Mouse (Mus musculus) urinary bladder, postnatal 10 days (tissue): ENCODE results near the gene Rab35.

Experiments
- DNase-seq: peaks from one replicate; pipeline ENCODE4 v3.0.0; 2022; ENCODE audit warnings: low spot score

Gene Rab35

DNA sequence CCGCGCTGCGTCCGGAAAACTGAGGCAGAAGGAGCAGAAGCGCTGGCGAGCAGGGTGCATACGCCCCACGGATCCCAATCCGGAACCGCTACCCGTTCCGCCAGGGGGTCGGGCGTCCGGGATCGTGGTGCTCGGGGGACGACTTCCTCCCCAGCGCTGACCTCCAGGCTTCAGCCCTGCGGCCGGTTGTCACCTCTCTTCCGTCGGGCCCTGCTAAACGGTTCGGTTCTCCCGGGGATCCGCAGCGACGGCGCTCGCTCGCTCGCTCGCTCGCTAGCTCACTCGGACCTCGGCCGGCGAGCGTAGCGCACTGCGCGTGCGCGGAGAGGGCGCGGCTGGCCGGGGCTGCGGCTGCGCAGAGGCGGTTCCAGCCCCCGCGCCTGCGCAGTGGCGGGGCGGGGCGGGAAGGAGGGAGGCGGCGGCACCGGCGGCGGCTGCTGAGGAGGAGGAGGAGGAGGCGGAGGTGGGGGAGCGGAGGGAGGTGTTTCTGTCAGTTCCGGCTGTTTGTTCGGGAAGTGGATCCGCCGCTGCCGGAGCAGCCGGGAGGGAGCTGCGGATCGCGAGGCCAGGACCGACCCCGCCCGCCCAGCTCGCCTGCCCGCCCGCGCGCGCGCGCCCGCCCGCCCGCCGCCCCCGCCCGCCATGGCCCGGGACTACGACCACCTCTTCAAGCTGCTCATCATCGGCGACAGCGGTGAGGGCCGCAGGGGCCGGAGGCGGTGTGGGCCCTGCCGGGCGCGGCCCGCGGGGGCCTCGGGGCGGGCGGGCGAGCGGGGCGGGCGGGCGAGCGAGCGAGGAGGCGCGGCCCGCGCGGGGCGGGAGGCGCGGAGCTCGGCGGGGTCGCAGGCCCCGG lies at the start of gene Rab35:
Gene Rab35, plus strand, starts transcription at position 404 of the 853 bp plus-strand sequence.
- DNase-seq = peak; percentile 81

DNA sequence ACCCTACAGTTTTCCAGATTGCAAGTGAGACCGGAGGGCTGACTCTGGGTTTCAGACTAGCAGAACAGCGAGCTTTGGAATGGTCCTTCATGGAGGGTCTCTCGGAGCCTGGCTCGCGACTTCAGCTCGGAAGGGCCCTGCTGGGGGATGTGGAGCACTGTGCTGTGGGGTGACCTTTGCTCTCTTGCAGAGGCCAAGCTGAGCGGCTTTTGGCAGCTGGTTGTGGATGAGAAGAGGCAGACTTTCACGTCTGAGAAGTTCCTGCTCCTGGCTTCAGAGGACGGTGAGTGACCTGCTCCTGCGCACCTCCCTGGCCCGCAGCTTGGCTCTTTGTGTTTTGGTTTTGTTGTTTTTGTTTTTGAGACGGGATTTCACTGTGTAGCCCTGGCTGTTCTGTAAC lies 46.1 kb upstream of the Rab35 start:
- no peak for DNase-seq

DNA sequence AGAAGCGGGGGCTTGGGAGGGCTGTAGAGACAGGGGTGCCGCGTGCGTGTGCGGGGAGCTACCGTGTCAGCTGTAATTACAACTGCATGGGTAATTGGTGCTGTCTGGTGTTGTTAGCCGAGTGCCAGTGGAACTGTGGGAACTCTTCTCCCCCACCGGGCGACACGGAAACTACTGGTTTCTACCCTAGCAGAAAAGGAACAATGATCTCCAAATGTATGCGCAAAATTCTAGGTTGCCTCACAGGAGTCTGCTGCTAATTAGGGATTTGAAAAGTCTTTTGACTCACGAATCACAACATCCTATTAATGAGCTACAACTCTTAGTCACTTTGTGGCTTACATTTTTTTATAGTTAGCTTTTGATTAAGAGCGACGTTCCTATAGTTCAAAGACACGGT lies 45.5 kb upstream of the Rab35 start:
- no peak for DNase-seq

DNA sequence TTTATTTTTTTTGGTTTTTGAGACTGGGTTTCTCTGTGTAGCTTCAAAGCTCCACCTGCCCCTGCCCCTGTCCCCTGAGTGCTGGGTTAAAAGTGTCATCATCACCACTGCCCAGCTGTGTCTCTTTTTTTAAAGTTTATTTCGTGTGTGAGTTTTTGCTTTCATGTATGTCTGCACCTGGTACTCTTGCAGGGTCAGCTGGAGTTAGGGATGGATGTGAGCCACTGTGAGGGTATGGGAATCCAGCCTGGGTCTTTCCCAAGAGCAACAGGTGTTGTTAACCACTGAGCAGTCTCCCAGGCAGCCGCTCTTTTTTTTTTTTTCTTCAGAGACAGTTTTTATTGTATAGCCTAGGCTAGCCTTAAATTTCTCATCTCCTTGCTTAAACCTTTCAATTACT lies 44.9 kb upstream of the Rab35 start:
- DNase-seq = no peak

- DNase-seq = no peak
These were observed 40.7 kb upstream of the Rab35 start for GRCm38 (mm10) chr5:115591028-115591427.

DNA sequence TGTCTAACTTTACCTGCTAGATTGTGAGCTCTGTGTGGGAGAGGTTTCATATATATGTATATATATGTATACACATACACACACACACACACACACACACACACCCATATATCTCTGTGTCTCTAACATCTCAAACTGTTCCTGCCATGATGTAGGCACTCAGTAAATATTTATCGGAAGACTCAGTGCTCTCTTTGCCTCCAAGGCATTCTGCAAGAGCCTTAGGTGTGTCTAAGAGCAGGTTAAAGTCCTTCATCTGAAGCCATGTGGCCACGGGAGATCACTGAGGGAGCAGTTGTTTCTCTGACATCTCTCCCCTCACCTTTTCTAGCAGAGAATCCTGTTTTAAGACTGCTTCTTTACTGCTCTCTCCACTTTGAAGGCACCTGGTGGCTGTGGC lies 40.2 kb upstream of the Rab35 start:
- DNase-seq = no peak

- no peak for DNase-seq
These were observed 28.1 kb upstream of the Rab35 start for GRCm38 (mm10) chr5:115603561-115603960.

DNA sequence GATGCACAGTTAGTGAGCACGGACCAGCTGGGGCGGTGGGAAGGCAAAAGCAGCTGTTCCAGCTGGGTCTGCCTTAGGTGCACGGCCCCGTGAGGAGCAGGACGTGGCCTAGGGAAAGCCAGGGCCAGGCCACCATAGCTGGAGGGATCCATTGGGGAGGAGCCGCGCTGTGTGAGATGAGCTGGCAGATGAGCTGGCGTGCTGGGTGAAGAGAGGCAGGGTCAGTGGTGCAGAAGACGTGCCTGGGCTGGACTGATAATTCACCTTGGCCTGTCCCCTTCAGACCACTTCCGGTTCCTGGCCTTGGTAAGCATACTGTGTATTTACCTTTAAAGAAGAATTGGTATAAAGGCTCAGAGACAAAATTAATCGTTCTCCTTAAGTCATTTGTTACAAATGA lies 20.1 kb upstream of the Rab35 start:
- DNase-seq = no peak

- DNase-seq = no peak
These were observed 18.4 kb upstream of the Rab35 start for GRCm38 (mm10) chr5:115613332-115613731.

- no peak for DNase-seq
These were observed 16.8 kb upstream of the Rab35 start for GRCm38 (mm10) chr5:115614948-115615347.

DNA sequence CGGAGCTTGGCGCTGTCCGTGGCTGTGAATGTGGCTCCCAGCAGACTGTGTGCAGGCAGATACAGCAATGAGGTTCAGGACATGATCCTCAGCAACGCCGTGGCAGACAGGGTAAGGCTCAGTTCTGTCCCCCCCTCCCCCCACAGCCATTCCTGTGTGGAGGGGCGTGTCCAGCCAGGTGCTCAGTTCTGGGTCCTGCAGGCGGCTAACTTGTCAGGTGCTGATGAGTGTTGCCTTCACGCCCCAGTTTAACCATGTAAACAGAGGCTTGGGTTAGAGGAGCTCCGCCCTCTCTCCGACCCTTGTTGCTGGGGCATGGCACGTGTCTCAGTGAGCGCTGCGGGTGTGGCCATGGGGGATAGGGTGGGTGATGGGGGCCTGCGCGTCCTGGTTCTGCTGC lies 12.0 kb upstream of the Rab35 start:
- no peak for DNase-seq

DNA sequence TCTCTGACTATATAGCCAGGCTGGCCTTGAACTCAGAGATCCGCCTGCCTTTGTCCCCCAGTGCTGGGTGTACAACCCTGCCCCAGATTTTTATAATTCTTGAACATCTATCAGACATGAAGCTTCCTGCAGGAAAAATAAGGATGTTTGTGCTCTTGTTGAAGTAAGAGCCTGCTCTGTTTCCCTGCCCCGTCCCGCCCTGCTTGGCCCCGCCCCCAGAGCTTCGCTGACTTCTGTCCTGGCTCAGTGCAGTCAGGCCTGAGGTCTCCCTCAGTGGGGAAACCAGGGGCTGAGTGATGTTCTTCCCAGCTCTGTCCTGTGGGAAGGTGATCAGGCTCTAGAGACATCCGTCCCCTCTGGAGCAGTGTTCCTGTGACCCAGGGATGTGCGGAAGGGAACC lies 9.0 kb upstream of the Rab35 start:
- DNase-seq = no peak

- no peak for DNase-seq
These were observed 7.8 kb upstream of the Rab35 start for GRCm38 (mm10) chr5:115623694-115624440.

GRCm38 (mm10) chr5:115626237-115626886 lies 5.3 kb upstream of the Rab35 start:
- DNase-seq = no peak

GRCm38 (mm10) chr5:115628083-115628482 lies 3.6 kb upstream of the Rab35 start:
- no peak for DNase-seq

DNA sequence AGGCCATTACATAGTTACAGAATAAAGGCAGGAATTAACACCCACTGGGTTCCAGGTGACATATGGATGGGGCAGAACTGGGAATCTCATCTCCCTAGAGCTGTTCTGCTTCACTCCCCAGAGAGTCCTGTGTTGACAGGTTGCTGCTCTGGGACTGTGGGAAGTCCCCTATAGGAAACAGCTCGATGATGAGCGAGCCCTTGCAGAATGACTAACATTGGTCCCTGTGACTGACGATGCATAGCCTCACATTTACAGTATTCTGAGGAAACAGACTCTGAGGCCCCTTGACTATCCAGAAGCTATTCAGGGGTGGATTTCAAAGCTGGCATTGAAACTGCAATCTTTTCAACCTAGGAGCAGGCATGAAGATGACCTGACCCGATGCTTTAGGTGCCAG lies 2.0 kb upstream of the Rab35 start:
- DNase-seq = no peak

GRCm38 (mm10) chr5:115630291-115630690 lies 1.4 kb upstream of the Rab35 start:
- DNase-seq = no peak

- DNase-seq = no peak
These were observed 628 bp downstream of the Rab35 start for GRCm38 (mm10) chr5:115632358-115632714.

GRCm38 (mm10) chr5:115633060-115633459 lies 1.4 kb downstream of the Rab35 start:
- DNase-seq = no peak

- DNase-seq = no peak
These were observed 2.3 kb downstream of the Rab35 start for GRCm38 (mm10) chr5:115634046-115634445.

- DNase-seq = no peak
These were observed 3.8 kb downstream of the Rab35 start for GRCm38 (mm10) chr5:115635536-115635935.

DNA sequence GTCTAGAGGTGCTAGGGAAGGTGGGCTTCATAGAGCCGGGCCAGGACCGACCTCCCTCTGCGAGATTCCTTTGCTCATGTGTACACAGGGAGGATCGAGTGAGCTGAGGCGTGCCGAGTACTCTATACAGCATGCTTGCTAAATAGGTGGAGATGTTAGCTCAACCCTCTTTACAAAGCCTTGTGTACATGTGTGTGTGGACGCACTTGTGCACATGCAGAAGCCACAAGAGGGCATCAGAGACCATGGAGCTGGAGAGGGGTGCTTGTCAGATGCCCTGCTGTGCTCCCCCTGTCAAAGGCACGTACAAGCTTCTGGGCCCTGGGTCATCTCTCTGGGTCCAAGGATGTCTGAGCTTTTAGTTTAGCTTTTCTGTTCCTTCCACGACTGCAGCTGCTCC lies 12.5 kb downstream of the Rab35 start:
- no peak for DNase-seq

DNA sequence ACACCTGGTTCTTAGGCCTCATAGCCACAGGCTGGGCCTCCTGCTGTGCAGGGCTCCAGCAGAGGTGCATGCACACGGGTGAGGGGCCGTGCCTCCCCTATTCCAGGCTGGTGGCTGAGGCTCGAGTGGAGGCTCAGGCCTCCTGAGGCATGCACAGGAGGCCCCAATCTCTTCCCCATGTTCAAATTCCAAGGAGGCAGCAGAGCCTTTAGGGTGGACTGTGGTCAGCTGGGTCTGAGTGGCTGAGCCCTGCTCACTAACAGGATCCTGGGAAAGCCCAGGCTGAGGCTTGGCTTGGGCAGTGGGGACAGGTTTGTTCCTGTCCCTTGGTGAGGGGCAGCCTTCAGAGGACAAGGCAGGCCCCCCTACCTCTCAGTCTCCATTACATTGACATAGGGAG lies 17.2 kb downstream of the Rab35 start:
- no peak for DNase-seq
